Mouse (Mus musculus): ENCODE measurements around the gene Uevld.

GRCm38 (mm10) chr7:47000644-47000983, 42.3 kb upstream of the Uevld start:
- TF ChIP-seq POLR2A (IDR thresholded peaks at IDR 0.05; ENCODE audit: borderline replicate concordance, low read depth, low read length) = no peak
- TF ChIP-seq CTCF (IDR thresholded peaks at IDR 0.05; ENCODE audit: low read depth, low read length) = no peak

Data from bone marrow macrophage, adult 2 months (primary cell).